Mouse (Mus musculus): ENCODE data around the gene Dnajc17. TPM values are rescaled to one million over a fixed set of nuclear protein-coding genes. Genes with fewer than 3 reads are reported as not detected.

Dnajc17 gene
- polyA plus RNA-seq, 1 experiment from 2014 or later = 24.7 TPM

DNA sequence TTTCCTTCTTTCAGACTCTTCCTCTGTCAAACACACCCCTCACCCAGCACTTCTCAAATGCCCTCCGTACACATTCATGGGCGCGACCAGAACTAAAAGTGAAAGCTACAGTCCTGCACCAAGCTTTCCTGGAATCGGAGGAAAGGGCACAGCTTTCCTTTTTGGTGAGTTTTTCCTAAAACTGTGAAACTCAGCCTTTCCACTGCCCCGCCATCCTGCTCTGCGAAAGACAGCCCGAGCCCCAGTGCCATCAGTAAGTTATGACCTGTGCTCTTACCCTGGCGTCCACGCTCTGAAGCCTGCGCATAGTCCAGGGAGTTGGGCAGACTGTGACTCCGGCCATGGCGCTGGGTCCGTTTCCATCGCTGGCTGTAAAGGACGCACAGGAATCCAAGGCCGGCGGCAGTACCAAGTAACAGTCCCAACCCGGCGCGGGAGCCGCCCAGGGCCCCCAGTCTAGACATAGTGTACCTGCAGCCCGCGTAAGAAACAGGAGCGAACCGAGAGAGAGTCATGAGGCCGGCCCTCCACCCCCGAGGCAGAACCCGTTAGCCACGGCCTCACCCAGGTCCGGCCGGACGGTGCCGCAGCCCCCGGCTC, 52.4 kb downstream of the Dnajc17 start:
- peak overlapping the region; percentile 97 for H3K4me2 ChIP-seq (replicated peaks)
- peak overlapping the region; percentile 88 for H3K4me3 ChIP-seq
- peak overlapping the region; percentile 86 for H3K9ac ChIP-seq (replicated peaks)
- 9% methylated on average over 34 of the region's 34 CpGs for WGBS
- ATAC-seq (ENCODE audit: low FRiP score, low read depth) = no peak
- H3K27ac ChIP-seq (replicated peaks) = peak overlapping the region; percentile 57
- peaks cover 31% of the 10 kb centered on the region for H3K36me3 ChIP-seq
- no peaks in the 10 kb centered on the region for H3K27me3 ChIP-seq
- H3K4me1 ChIP-seq = peaks cover 19% of the 10 kb centered on the region
- H3K9me3 ChIP-seq = no peaks in the 10 kb centered on the region

DNA sequence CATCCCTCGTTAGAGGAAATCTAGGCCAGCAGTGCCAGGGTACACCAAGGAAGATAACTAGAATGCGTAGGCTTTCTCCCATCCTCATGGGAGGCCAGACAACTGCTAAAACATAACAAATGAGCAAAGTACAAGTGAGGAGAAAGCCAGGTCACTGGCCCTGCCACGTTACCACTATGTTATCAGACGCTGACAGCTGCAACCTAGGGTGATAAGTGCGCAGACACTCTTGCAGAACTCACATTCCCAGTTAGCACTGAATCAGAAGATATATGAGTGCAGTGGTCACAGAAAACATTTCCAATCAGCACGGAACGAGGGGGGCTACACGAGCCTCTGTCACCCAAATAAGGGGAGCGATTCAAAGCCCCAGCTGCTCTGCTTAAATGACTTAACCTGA, 53.2 kb downstream of the Dnajc17 start:
- Histone ChIP-seq H3K9me3 (no peaks in the 10 kb centered on the region), H3K27ac (replicated peaks) (no peak overlapping the region), H3K27me3 (no peaks in the 10 kb centered on the region), H3K4me3 (0 out of 2 replicates have a peak overlapping the region, but pooled peaks have one; percentile 88), H3K36me3 (peaks cover 39% of the 10 kb centered on the region), H3K4me2 (replicated peaks) (peak overlapping the region; percentile 97), H3K4me1 (peaks cover 19% of the 10 kb centered on the region), H3K9ac (replicated peaks) (0 out of 2 replicates have a peak overlapping the region, but pooled peaks have one; percentile 86)
- 91% methylated on average over 9 of the region's 9 CpGs for WGBS
- no peak for ATAC-seq (ENCODE audit: low FRiP score, low read depth)

DNA sequence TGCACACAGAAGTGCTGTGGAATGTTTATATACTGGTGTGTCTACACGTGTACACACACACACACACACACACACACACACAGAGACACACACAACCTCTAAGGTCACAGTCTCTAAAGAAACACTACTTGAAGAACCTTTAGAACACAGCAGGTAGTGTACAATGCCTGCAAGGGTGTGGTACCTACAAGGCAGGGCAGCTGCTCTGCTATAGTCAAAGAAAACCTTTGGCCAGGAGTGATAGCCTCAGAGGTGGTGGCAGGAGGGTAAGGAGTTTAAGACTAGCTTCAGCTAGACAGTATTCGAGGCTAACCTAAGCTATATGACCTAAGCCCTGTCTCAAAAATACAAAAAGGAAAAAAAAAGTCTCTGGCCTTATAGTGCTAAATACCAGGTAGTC, 53.9 kb downstream of the Dnajc17 start:
- no peak for ATAC-seq (ENCODE audit: low FRiP score, low read depth)

DNA sequence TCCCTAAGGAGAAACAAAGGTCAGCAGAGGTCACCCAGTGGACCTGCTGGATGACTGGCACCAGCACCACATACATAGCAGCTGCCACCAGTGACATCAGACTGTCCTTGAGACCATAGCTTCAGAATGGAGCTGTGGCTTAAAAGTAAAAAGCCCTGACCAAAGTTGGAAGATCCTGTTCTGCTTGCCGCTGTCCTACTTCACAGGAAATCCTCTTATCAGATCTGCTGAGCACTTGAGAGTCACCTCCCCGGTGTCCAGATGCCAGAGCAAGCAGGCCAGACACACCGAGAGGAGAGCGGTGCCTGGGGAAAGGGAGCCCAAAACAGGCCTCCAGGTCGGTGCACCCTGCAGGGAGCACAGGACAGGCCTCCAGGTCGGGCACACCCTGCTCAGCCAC, 56.3 kb downstream of the Dnajc17 start:
- Histone ChIP-seq H3K4me3 (no peak overlapping the region), H3K4me2 (replicated peaks) (no peak overlapping the region), H3K9ac (replicated peaks) (no peak overlapping the region), H3K27ac (replicated peaks) (no peak overlapping the region), H3K9me3 (no peaks in the 10 kb centered on the region), H3K36me3 (peaks cover 70% of the 10 kb centered on the region), H3K4me1 (peaks cover 15% of the 10 kb centered on the region), H3K27me3 (no peaks in the 10 kb centered on the region)
- ATAC-seq (ENCODE audit: low FRiP score, low read depth) = no peak
- WGBS = 91% methylated on average over 6 of the region's 6 CpGs

More for the DNA sequence above, 53.9 kb downstream of the Dnajc17 start:
- Histone ChIP-seq H3K9me3 (no peaks in the 10 kb centered on the region), H3K27ac (replicated peaks) (no peak overlapping the region), H3K4me2 (replicated peaks) (no peak overlapping the region), H3K27me3 (no peaks in the 10 kb centered on the region), H3K36me3 (peaks cover 46% of the 10 kb centered on the region), H3K9ac (replicated peaks) (no peak overlapping the region), H3K4me3 (no peak overlapping the region), H3K4me1 (peaks cover 19% of the 10 kb centered on the region)
- 82% methylated on average over 2 of the region's 2 CpGs for WGBS

DNA sequence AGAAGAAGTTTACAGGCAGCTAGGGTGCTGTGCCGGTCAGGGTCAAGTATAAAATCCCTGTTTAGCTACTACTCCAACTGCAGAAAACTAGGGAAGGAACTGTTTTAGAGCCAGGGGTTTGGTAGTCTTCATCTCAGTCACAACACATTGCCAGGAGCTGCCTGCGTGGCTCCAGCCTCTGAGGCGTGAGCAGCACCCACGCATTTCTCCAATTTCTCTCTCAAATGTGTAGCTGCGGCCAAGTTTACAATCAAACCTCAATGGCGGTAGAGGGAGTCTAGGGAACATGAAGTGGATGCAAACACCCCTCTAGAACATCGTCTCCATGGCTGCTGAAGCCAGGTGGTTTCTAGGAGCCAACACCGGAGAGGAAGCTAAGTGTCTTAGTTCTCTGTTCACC, 60.8 kb downstream of the Dnajc17 start:
- no peak overlapping the region for H3K4me2 ChIP-seq (replicated peaks)
- H3K9me3 ChIP-seq = peaks cover 4% of the 10 kb centered on the region; the same call in 1 of the 2 replicates
- ATAC-seq (ENCODE audit: low FRiP score, low read depth) = no peak
- no peak overlapping the region for H3K4me3 ChIP-seq
- no peaks in the 10 kb centered on the region for H3K4me1 ChIP-seq
- 93% methylated on average over 8 of the region's 8 CpGs for WGBS
- H3K9ac ChIP-seq (replicated peaks) = no peak overlapping the region
- no peak overlapping the region for H3K27ac ChIP-seq (replicated peaks)
- H3K27me3 ChIP-seq = no peaks in the 10 kb centered on the region
- H3K36me3 ChIP-seq = peaks cover 93% of the 10 kb centered on the region

DNA sequence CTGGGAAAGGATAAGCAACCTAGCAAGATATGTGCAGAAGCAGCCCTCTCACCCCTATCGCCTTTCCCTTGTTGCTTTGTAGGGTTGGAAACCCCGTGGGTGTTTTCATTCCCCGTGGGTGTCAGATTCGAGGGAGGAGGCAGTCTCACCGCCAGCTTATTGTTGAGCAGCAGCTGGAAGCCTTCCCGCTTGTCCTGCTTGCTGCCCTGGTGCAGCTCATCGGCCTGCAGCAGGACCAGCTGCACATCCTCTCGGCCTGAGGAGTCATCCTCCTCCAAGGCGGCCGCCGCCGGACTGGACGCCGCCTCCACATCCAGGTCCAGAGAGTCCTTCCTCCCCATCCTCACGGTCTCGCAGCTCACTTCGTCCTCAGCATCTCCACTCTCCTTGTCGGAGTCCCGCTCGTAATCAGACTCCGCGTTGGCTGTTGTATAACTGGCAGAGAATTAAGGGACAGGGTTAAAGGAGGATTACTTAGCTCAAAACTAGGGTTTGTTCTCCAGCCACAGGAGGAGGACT, 61.4 kb downstream of the Dnajc17 start:
- no peak for ATAC-seq (ENCODE audit: low FRiP score, low read depth)
- 82% methylated on average over 22 of the region's 22 CpGs for WGBS
- Histone ChIP-seq H3K9me3 (peaks cover 4% of the 10 kb centered on the region; the same call in 1 of the 2 replicates), H3K27ac (replicated peaks) (no peak overlapping the region), H3K27me3 (no peaks in the 10 kb centered on the region), H3K4me1 (no peaks in the 10 kb centered on the region), H3K9ac (replicated peaks) (no peak overlapping the region), H3K4me2 (replicated peaks) (no peak overlapping the region), H3K4me3 (no peak overlapping the region), H3K36me3 (peaks cover 93% of the 10 kb centered on the region)

DNA sequence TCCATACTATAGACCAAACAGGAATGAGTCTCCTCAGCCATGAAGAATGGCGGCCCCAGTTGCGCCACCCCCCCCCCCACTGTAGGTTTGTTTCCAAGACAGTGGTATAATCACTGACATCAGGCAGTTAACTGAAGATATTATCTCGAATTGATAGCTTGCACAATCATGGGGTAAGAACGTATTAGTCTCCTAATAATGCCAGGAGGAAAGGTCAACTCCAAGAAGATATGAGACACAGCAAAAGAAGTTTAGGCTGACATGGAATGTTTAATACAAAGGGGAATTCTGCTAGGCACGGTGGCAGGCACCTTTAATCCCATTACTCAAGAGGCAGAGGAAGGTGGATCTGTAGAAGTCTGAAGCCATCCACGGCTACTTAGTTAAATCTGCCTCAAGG, 62.2 kb downstream of the Dnajc17 start:
- peaks cover 4% of the 10 kb centered on the region; the same call in 1 of the 2 replicates for H3K9me3 ChIP-seq
- 78% methylated on average over 6 of the region's 6 CpGs for WGBS
- no peak overlapping the region for H3K4me2 ChIP-seq (replicated peaks)
- no peak overlapping the region for H3K27ac ChIP-seq (replicated peaks)
- no peaks in the 10 kb centered on the region for H3K27me3 ChIP-seq
- H3K9ac ChIP-seq (replicated peaks) = no peak overlapping the region
- peaks cover 93% of the 10 kb centered on the region for H3K36me3 ChIP-seq
- H3K4me1 ChIP-seq = no peaks in the 10 kb centered on the region
- no peak for ATAC-seq (ENCODE audit: low FRiP score, low read depth)
- no peak overlapping the region for H3K4me3 ChIP-seq

DNA sequence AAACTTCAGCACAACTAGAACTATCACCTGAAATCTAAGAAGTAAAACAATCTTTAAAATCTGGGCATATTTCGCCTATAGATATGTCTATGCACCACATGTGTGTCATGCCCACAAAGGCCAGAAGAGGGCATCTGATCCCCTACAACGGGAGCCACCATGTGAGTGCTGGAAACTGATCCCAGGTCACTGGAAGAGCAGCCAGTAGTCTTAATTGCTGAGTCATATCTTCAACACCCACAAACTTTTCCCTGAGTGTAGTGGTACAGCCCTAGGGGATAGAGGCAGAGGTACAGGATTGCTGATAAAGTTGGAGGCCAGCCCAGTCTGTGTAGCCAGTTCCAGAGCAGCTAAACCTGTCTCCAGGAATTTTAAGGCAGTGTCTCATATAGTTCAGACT, 63.4 kb downstream of the Dnajc17 start:
- Histone ChIP-seq H3K9me3 (peaks cover 4% of the 10 kb centered on the region; the same call in 1 of the 2 replicates), H3K9ac (replicated peaks) (no peak overlapping the region), H3K36me3 (peaks cover 91% of the 10 kb centered on the region), H3K4me2 (replicated peaks) (no peak overlapping the region), H3K27ac (replicated peaks) (no peak overlapping the region), H3K27me3 (no peaks in the 10 kb centered on the region), H3K4me3 (no peak overlapping the region), H3K4me1 (no peaks in the 10 kb centered on the region)
- WGBS = 89% methylated on average over 2 of the region's 2 CpGs
- ATAC-seq (ENCODE audit: low FRiP score, low read depth) = no peak

DNA sequence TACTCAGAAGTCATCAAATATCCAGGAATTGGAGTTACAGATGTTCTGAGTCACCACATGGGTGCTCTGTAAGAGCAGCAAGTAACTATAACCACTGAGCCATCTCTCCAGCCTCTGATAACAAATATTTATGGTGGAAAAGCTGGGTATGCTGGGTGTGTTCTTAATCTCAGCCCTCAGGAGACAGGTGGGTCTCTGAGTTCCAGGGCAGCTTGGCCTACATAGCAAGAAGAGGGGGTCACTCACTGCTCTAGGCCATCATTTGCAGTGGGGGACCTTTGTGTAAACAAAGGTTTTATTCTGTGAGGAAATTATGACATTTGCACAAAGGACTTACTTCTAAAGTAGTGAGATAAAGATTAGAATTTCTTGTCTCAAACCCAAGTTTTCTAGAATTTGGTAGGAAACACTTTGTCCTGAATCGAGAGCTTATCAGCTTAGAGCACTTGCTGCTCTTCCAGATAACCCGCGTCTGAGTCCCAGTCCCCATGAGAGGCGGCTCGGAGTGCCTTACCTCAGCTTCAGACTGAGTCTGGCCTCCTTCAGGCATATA, 72.2 kb downstream of the Dnajc17 start:
- Histone ChIP-seq H3K27me3 (no peaks in the 10 kb centered on the region), H3K4me1 (no peaks in the 10 kb centered on the region), H3K9me3 (no peaks in the 10 kb centered on the region), H3K4me3 (no peak overlapping the region), H3K27ac (replicated peaks) (no peak overlapping the region), H3K36me3 (peaks cover 69% of the 10 kb centered on the region), H3K9ac (replicated peaks) (no peak overlapping the region), H3K4me2 (replicated peaks) (no peak overlapping the region)
- ATAC-seq (ENCODE audit: low FRiP score, low read depth) = no peak
- WGBS = 83% methylated on average over 5 of the region's 5 CpGs

Other genes starting within 250 kb of the Dnajc17 start
- gene Ccdc32, start 179.4 kb downstream of the Dnajc17 start, polyA plus RNA-seq (2016; fragmentation: Nextera tagmentation; extraction: Ambion mirVana) = 26.1 and 28.2 TPM in 2 replicates
- 7.4 and 7.5 TPM in 2 replicates for gene Rpusd2, start 174.0 kb downstream of the Dnajc17 start, polyA plus RNA-seq (2016; fragmentation: Nextera tagmentation; extraction: Ambion mirVana)
- gene Knl1, start 161.7 kb downstream of the Dnajc17 start, polyA plus RNA-seq (2016; fragmentation: Nextera tagmentation; extraction: Ambion mirVana) = 60.3 and 61.9 TPM in 2 replicates
- 46.3 and 51.3 TPM in 2 replicates for gene Rad51, start 96.0 kb downstream of the Dnajc17 start, polyA plus RNA-seq (2016; fragmentation: Nextera tagmentation; extraction: Ambion mirVana)
- 43.8 and 47.5 TPM in 2 replicates for gene Rmdn3, start 51.8 kb downstream of the Dnajc17 start, polyA plus RNA-seq (2016; fragmentation: Nextera tagmentation; extraction: Ambion mirVana)
- 2.7 and 3.3 TPM in 2 replicates for gene Gchfr, start 41.0 kb downstream of the Dnajc17 start, polyA plus RNA-seq (2016; fragmentation: Nextera tagmentation; extraction: Ambion mirVana)
- 0.85 and 1.2 TPM in 2 replicates for gene Gm14137, start 34.3 kb downstream of the Dnajc17 start, polyA plus RNA-seq (2016; fragmentation: Nextera tagmentation; extraction: Ambion mirVana)
- gene Zfyve19, start 178 bp downstream of the Dnajc17 start, polyA plus RNA-seq (2016; fragmentation: Nextera tagmentation; extraction: Ambion mirVana) = 44.9 and 53.6 TPM in 2 replicates
- not detected in 2 replicates for gene Ppp1r14d, start 21.1 kb upstream of the Dnajc17 start, polyA plus RNA-seq (2016; fragmentation: Nextera tagmentation; extraction: Ambion mirVana)
- 0.98 and 1.5 TPM in 2 replicates for gene Spint1, start 28.6 kb upstream of the Dnajc17 start, polyA plus RNA-seq (2016; fragmentation: Nextera tagmentation; extraction: Ambion mirVana)
- gene Rhov, start 62.5 kb upstream of the Dnajc17 start, polyA plus RNA-seq (2016; fragmentation: Nextera tagmentation; extraction: Ambion mirVana) = 3.9 and 4.7 TPM in 2 replicates
- gene Vps18, start 79.9 kb upstream of the Dnajc17 start, polyA plus RNA-seq (2016; fragmentation: Nextera tagmentation; extraction: Ambion mirVana) = 25.9 and 26.9 TPM in 2 replicates
- gene Dll4, start 117.0 kb upstream of the Dnajc17 start, polyA plus RNA-seq (2016; fragmentation: Nextera tagmentation; extraction: Ambion mirVana) = 4.4 and 5.0 TPM in 2 replicates
- gene Chac1, start 142.4 kb upstream of the Dnajc17 start, polyA plus RNA-seq (2016; fragmentation: Nextera tagmentation; extraction: Ambion mirVana) = 0.88 and 1.1 TPM in 2 replicates